Comparison of ENCODE assay signal across 8 mouse cellular contexts in the genomic region with DNA sequence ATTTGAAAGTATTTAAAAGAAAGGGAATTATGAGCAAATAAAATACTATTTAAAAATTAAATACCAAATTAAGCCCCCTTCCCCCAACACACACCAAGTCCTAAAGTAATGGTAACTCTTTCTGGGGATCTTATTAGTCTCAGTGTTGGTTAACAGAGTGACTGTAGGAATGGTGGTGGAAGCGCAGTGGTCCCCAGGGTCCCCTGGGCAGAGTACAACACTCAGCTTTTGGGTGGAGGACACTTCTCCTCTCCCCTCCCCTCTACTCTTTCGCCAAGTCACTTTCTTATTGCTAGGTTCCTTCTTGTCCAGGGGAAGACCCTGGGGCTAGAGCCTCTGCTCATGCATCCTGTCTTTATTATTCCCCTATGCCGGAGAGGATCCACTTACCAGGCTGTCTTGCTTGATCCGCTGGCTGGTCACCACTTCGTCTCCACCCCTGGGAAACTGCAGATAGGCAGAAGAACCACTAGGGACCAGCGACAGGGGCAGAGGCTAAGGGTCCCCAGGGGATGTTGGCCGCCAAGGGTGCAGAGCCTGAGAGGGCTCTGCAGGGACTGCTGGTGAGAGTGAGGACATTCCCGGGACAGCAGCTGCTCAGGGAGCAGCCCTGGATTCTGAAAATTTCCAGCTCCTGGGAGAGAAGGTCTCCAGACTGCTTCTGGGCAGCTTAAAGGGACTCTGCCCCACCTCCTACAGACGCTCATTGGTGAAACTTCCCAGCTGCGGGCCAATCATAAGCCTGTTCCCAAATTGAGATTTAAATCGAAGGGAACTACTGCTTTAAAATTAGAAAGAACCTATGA.
DNase-seq lines count a peak whose midpoint lies in the region; ATAC-seq lines count a peak whose summit lies in the region.

No protein-coding gene starts in this region.

- WGBS in embryonic facial prominence, embryonic 15.5 days = 12% methylated on average over 11 of the region's 11 CpGs
- 8% methylated on average over 11 of the region's 11 CpGs for whole genome bisulfite sequencing in heart, embryonic 10.5 days
- 11% methylated on average over 11 of the region's 11 CpGs for WGBS in limb, embryonic 11.5 days
- WGBS in midbrain, embryonic 14.5 days = 12% methylated on average over 11 of the region's 11 CpGs
- WGBS in stomach, embryonic 16.5 days = 10% methylated on average over 11 of the region's 11 CpGs

- peak; percentile 73 for DNase-seq in adrenal gland, postnatal 10 days
- DNase-seq in heart, embryonic 10.5 days (ENCODE audit: low spot score) = no peak
- peak; percentile 34 to 36 for DNase-seq in kidney, adult 8-10 months
- DNase-seq in limb, embryonic 11.5 days (ENCODE audit: low spot score) = peak; percentile 57
- DNase-seq in midbrain, embryonic 14.5 days = peak; percentile 38
- no peak for DNase-seq in thymus, postnatal 4 days

- H3K27ac ChIP-seq in embryonic facial prominence, embryonic 15.5 days (replicated peaks) = 0 out of 2 replicates have a peak overlapping the region, but pooled peaks have one; percentile 34
- H3K27ac ChIP-seq in heart, embryonic 10.5 days = peak overlapping the region; percentile 82
- no peak overlapping the region for H3K27ac ChIP-seq in limb, embryonic 11.5 days (replicated peaks; ENCODE audit: low read depth, low read length)
- H3K27ac ChIP-seq in midbrain, embryonic 14.5 days (replicated peaks; ENCODE audit: low read depth, low read length) = no peak overlapping the region
- peak overlapping the region; percentile 84 for H3K27ac ChIP-seq in stomach, embryonic 16.5 days (ENCODE audit: low read length)

- H3K27me3 ChIP-seq in embryonic facial prominence, embryonic 15.5 days = no peaks in the 10 kb centered on the region
- no peaks in the 10 kb centered on the region for H3K27me3 ChIP-seq in heart, embryonic 10.5 days (ENCODE audit: insufficient read depth, poor library complexity, severe bottlenecking)
- no peaks in the 10 kb centered on the region for H3K27me3 ChIP-seq in limb, embryonic 11.5 days (ENCODE audit: control insufficient read depth, insufficient read depth, low read length)
- H3K27me3 ChIP-seq in midbrain, embryonic 14.5 days (ENCODE audit: control insufficient read depth, insufficient read depth, low read length) = no peaks in the 10 kb centered on the region
- no peaks in the 10 kb centered on the region for H3K27me3 ChIP-seq in stomach, embryonic 16.5 days (ENCODE audit: control insufficient read depth, insufficient read depth, low read length)

- peaks cover 16% of the 10 kb centered on the region for H3K4me1 ChIP-seq in embryonic facial prominence, embryonic 15.5 days
- peaks cover 19% of the 10 kb centered on the region for H3K4me1 ChIP-seq in heart, embryonic 10.5 days
- peaks cover 8% of the 10 kb centered on the region for H3K4me1 ChIP-seq in limb, embryonic 11.5 days (ENCODE audit: control insufficient read depth, insufficient read depth, low read length)
- peaks cover 5% of the 10 kb centered on the region for H3K4me1 ChIP-seq in midbrain, embryonic 14.5 days (ENCODE audit: control insufficient read depth, insufficient read depth, low read length)
- 0 out of 2 replicates have a peak, but pooled peaks cover 2% of the 10 kb centered on the region for H3K4me1 ChIP-seq in stomach, embryonic 16.5 days (ENCODE audit: control insufficient read depth, insufficient read depth, low read length)

- peak overlapping the region; percentile 28; the same call in 1 of the 2 replicates for H3K9ac ChIP-seq in embryonic facial prominence, embryonic 15.5 days
- H3K9ac ChIP-seq in limb, embryonic 11.5 days (ENCODE audit: low read length) = peak overlapping the region; percentile 23; the same call in 1 of the 2 replicates
- no peak overlapping the region for H3K9ac ChIP-seq in midbrain, embryonic 14.5 days (replicated peaks; ENCODE audit: low read length)
- H3K9ac ChIP-seq in stomach, embryonic 16.5 days (ENCODE audit: low read length) = peak overlapping the region; percentile 78

- H3K4me3 ChIP-seq in embryonic facial prominence, embryonic 15.5 days (replicated peaks) = peak overlapping the region; percentile 42
- H3K4me3 ChIP-seq in heart, embryonic 10.5 days = peak overlapping the region; percentile 67
- H3K4me3 ChIP-seq in limb, embryonic 11.5 days (ENCODE audit: low read depth, low read length) = peak overlapping the region; percentile 27
- H3K4me3 ChIP-seq in midbrain, embryonic 14.5 days (replicated peaks; ENCODE audit: low read depth, low read length) = no peak overlapping the region; the same call in 1 of the 2 replicates
- peak overlapping the region; percentile 60 for H3K4me3 ChIP-seq in stomach, embryonic 16.5 days (replicated peaks; ENCODE audit: low read length)

- ATAC-seq in embryonic facial prominence, embryonic 15.5 days (ENCODE audit: insufficient number of reproducible peaks, low FRiP score, low TSS enrichment, low read depth) = peak; percentile 77
- ATAC-seq in limb, embryonic 11.5 days (ENCODE audit: insufficient number of reproducible peaks, low FRiP score, low TSS enrichment, low read depth) = peak; percentile 82
- no peak for ATAC-seq in midbrain, embryonic 14.5 days (ENCODE audit: low FRiP score, low TSS enrichment)
- peak; percentile 91 for ATAC-seq in stomach, embryonic 16.5 days (ENCODE audit: insufficient read depth, low FRiP score)

- no peaks in the 10 kb centered on the region for H3K9me3 ChIP-seq in embryonic facial prominence, embryonic 15.5 days (replicated peaks)
- H3K9me3 ChIP-seq in heart, embryonic 10.5 days = no peaks in the 10 kb centered on the region
- H3K9me3 ChIP-seq in limb, embryonic 11.5 days (ENCODE audit: control insufficient read depth, low read length) = no peaks in the 10 kb centered on the region
- H3K9me3 ChIP-seq in midbrain, embryonic 14.5 days (ENCODE audit: control insufficient read depth, low read length) = no peaks in the 10 kb centered on the region
- H3K9me3 ChIP-seq in stomach, embryonic 16.5 days (replicated peaks; ENCODE audit: control insufficient read depth, low read length) = no peaks in the 10 kb centered on the region

- no peaks in the 10 kb centered on the region for H3K36me3 ChIP-seq in embryonic facial prominence, embryonic 15.5 days
- no peaks in the 10 kb centered on the region for H3K36me3 ChIP-seq in heart, embryonic 10.5 days
- no peaks in the 10 kb centered on the region for H3K36me3 ChIP-seq in limb, embryonic 11.5 days (ENCODE audit: control insufficient read depth, insufficient read depth, low read length)
- no peaks in the 10 kb centered on the region for H3K36me3 ChIP-seq in midbrain, embryonic 14.5 days (ENCODE audit: control insufficient read depth, insufficient read depth, low read length)
- H3K36me3 ChIP-seq in stomach, embryonic 16.5 days (ENCODE audit: control insufficient read depth, insufficient read depth, low read length) = no peaks in the 10 kb centered on the region

- H3K4me2 ChIP-seq in embryonic facial prominence, embryonic 15.5 days (replicated peaks) = peak overlapping the region; percentile 64
- peak overlapping the region; percentile 55 for H3K4me2 ChIP-seq in limb, embryonic 11.5 days (ENCODE audit: low read depth, severe bottlenecking)
- peak overlapping the region; percentile 46 for H3K4me2 ChIP-seq in midbrain, embryonic 14.5 days (ENCODE audit: low read length)
- peak overlapping the region; percentile 55 for H3K4me2 ChIP-seq in stomach, embryonic 16.5 days (ENCODE audit: low read depth, low read length)

Comparison
In these comparisons a context has a peak if more than half of its experiments do, and no peak if none do; other contexts are left out.
1. DNase-seq: peak in adrenal gland, postnatal 10 days (single experiment), kidney, adult 8-10 months (2 of 2), limb, embryonic 11.5 days (single experiment) and midbrain, embryonic 14.5 days (single experiment); none in heart, embryonic 10.5 days (single experiment) and thymus, postnatal 4 days (single experiment).
2. H3K27ac ChIP-seq: peak in embryonic facial prominence, embryonic 15.5 days (single experiment), heart, embryonic 10.5 days (single experiment) and stomach, embryonic 16.5 days (single experiment); none in limb, embryonic 11.5 days (single experiment) and midbrain, embryonic 14.5 days (single experiment).
3. Peak in every context shown above with its lines, with median percentiles within 50 percentile points of each other: H3K4me2 ChIP-seq.